Mouse (Mus musculus): ENCODE measurements around the gene Gpx8. TPM values are rescaled to one million over a fixed set of nuclear protein-coding genes. Genes with fewer than 3 reads are reported as not detected.

The Gpx8 gene
- polyA plus RNA-seq, 1 experiment = not detected

DNA sequence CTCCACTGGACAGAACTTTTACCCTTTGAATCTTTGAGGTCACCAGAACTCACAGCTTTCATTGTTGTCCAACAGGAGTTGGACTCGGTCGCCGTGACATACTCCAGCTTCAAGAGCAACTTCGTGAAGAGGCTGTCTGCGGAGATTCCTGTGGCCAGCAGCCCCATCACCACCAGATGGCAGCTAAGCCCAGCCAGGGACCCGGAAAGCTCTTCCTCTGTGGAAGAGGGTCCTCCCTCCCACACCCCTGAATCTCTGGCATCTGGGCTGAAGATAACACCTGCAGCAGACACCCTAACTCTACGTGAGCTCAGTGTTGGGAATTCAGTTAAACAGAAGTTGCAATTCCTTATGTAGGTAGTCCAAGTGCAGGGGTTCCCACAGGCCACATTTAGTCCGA, 9.6 kb upstream of the Gpx8 start:
- H3K4me3 ChIP-seq (ENCODE audit: insufficient read depth, low read depth, low read length) = no peak overlapping the region
- H3K27ac ChIP-seq (ENCODE audit: insufficient read depth, low read depth, low read length) = no peak overlapping the region
- no peaks in the 10 kb centered on the region for H3K4me1 ChIP-seq (ENCODE audit: control insufficient read depth, insufficient read depth, low read length)
- 47% methylated on average over 8 of the region's 8 CpGs for WGBS
- TF ChIP-seq POLR2A (IDR thresholded peaks at IDR 0.05; ENCODE audit: insufficient read depth, low read depth, low read length) = no peak
- peak; percentile 16; the same call in 1 of the 2 replicates for TF ChIP-seq CTCF (IDR thresholded peaks at IDR 0.05; ENCODE audit: insufficient read depth, low read depth, low read length)

DNA sequence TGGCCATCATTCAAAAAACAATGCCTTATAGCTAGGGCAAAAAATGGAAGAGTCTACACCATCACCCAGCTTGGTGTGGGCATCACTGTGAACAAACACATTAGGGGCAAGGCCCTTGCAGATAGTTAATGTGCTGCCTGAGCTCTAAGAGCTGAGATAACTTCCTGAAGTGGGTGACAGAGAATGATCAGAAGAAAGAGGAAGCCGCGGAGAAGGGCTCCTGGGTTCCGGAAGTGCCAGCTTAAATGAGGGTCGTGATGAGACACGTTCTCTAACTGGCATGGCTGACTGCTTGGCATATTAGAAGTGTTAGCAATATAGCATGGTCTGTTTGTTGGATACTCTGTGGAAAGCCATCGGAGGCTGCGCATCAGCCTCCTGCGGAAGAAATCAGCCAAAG, 8.0 kb upstream of the Gpx8 start:
- no peaks in the 10 kb centered on the region for H3K4me1 ChIP-seq (ENCODE audit: control insufficient read depth, insufficient read depth, low read length)
- no peak overlapping the region for H3K27ac ChIP-seq (ENCODE audit: insufficient read depth, low read depth, low read length)
- 95% methylated on average over 8 of the region's 8 CpGs for WGBS
- H3K4me3 ChIP-seq (ENCODE audit: insufficient read depth, low read depth, low read length) = no peak overlapping the region
- TF ChIP-seq POLR2A (IDR thresholded peaks at IDR 0.05; ENCODE audit: insufficient read depth, low read depth, low read length) (no peak), CTCF (IDR thresholded peaks at IDR 0.05; ENCODE audit: insufficient read depth, low read depth, low read length) (no peak)

DNA sequence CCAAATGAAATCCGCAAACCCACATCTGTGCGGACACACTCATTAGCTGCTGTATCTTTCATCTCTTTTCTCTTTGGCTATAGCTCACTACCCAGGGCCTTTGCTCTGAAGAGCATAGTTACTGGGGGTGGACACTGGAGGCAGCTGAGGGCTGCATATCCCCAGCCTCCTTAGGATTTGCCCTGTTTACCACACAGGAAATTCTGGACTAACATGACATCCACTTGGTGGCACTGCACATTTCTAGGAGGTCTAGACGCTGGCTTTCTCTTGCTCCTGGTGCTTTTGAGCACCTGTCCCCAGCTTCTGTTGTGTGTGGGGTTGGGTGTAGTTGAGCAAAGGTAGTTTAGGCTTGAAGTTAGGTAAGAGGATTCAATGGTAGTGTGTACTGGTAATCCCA, 1.4 kb upstream of the Gpx8 start:
- Histone ChIP-seq H3K27ac (ENCODE audit: insufficient read depth, low read depth, low read length) (no peak overlapping the region), H3K4me3 (ENCODE audit: insufficient read depth, low read depth, low read length) (no peak overlapping the region), H3K4me1 (ENCODE audit: control insufficient read depth, insufficient read depth, low read length) (0 out of 2 replicates have a peak, but pooled peaks cover 2% of the 10 kb centered on the region)
- WGBS = 76% methylated on average over 3 of the region's 3 CpGs
- TF ChIP-seq CTCF (IDR thresholded peaks at IDR 0.05; ENCODE audit: insufficient read depth, low read depth, low read length) (no peak), POLR2A (IDR thresholded peaks at IDR 0.05; ENCODE audit: insufficient read depth, low read depth, low read length) (no peak)

DNA sequence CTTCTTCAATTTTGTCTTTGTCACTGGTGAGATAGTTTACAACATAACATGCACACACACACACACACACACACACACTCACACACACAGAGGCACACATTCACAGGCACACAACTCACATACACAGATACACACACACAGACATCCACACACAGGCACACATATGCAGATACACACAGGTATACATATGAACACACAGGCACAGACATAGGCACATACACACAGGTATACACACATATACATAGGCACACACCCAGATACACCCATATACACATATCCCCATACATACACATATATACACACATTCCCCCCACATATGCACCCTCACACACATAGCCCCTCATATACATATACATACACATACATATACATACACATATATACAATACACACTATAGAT, 808 bp upstream of the Gpx8 start:
- TF ChIP-seq CTCF (IDR thresholded peaks at IDR 0.05; ENCODE audit: insufficient read depth, low read depth, low read length) (no peak), POLR2A (IDR thresholded peaks at IDR 0.05; ENCODE audit: insufficient read depth, low read depth, low read length) (no peak)
- no peak overlapping the region for H3K4me3 ChIP-seq (ENCODE audit: insufficient read depth, low read depth, low read length)
- 0 out of 2 replicates have a peak, but pooled peaks cover 2% of the 10 kb centered on the region for H3K4me1 ChIP-seq (ENCODE audit: control insufficient read depth, insufficient read depth, low read length)
- no peak overlapping the region for H3K27ac ChIP-seq (ENCODE audit: insufficient read depth, low read depth, low read length)

DNA sequence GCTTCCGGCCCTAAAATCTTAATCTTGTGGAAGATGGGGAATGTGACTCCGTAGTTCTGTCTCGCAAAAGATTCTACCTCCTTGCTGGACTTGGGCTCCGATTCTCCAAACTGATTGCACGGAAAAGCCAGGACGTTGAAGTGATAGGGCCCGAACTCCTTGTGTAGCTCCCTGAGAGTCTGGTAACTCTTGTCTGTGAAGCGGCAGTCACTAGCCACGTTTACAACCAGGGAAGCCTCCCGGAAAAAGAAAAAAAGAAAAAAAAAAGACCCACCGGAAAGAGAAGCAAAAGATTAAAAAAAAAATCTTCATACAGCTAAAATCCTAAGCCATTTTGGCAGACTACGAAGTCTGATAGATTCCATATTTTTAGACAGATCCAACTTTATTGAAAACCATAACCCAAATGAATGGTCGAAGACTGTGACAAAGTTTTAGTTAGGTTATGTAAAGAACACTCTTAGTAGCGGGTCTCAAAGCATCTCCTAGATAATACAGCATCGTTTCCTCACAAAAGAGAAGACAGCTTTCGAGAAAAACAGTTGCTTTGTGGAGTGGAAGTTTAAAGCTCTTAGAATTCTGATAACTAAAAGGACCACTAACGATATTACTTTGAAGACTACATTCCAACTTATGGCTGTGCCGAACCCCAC, 626 bp downstream of the Gpx8 start:
- Histone ChIP-seq H3K27ac (ENCODE audit: insufficient read depth, low read depth, low read length) (no peak overlapping the region), H3K4me1 (ENCODE audit: control insufficient read depth, insufficient read depth, low read length) (0 out of 2 replicates have a peak, but pooled peaks cover 2% of the 10 kb centered on the region), H3K4me3 (ENCODE audit: insufficient read depth, low read depth, low read length) (peak overlapping the region; percentile 24; the same call in 1 of the 2 replicates)
- WGBS = 42% methylated on average over 18 of the region's 18 CpGs
- no peak for TF ChIP-seq CTCF (IDR thresholded peaks at IDR 0.05; ENCODE audit: insufficient read depth, low read depth, low read length)

DNA sequence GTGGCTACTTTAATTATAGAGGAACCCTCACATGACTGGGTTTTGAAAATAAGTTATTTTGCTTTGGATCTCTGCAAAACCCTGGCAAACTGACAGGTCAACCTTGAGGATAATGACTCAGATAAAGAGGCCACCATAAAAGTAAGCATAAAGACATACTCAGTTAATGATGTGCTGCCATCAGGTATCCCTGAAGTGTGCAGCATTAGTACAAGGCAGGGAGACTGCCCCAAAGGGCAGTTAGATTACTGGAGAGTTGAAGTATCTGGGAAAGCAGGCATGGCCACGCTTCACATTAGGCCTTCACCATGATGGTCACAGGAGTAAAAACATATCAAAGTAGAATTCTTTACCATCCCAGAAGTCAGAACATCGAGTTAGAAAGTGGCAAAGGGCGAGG, 1.3 kb downstream of the Gpx8 start:
- no peak overlapping the region for H3K4me3 ChIP-seq (ENCODE audit: insufficient read depth, low read depth, low read length)
- H3K4me1 ChIP-seq (ENCODE audit: control insufficient read depth, insufficient read depth, low read length) = peaks cover 5% of the 10 kb centered on the region; the same call in 1 of the 2 replicates
- TF ChIP-seq CTCF (IDR thresholded peaks at IDR 0.05; ENCODE audit: insufficient read depth, low read depth, low read length) (no peak), POLR2A (IDR thresholded peaks at IDR 0.05; ENCODE audit: insufficient read depth, low read depth, low read length) (no peak)
- WGBS = 84% methylated on average over 3 of the region's 3 CpGs
- H3K27ac ChIP-seq (ENCODE audit: insufficient read depth, low read depth, low read length) = no peak overlapping the region

DNA sequence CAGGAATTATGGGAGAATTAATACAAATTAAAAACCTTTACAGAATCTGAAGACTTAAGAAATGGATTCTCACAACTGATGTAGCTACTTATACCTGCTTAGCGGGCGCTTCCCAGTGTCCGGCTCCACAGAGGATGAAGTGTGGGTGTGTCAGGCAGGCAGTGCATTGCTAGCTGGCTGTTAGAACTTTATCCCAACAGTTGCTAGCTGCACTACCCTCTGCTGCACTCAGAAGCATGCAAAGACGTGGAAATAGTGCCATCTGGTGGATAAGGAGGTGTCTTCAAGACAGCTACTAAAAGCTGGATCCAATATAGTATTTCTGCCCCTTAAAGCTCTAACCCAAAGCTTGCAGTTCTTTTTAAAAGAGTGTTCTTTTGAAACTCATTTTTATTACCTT, 10.4 kb downstream of the Gpx8 start:
- Histone ChIP-seq H3K4me1 (ENCODE audit: control insufficient read depth, insufficient read depth, low read length) (peaks cover 20% of the 10 kb centered on the region), H3K27ac (ENCODE audit: insufficient read depth, low read depth, low read length) (no peak overlapping the region), H3K4me3 (ENCODE audit: insufficient read depth, low read depth, low read length) (no peak overlapping the region)
- no peak for TF ChIP-seq CTCF (IDR thresholded peaks at IDR 0.05; ENCODE audit: insufficient read depth, low read depth, low read length)
- no peak for TF ChIP-seq POLR2A (IDR thresholded peaks at IDR 0.05; ENCODE audit: insufficient read depth, low read depth, low read length)
- WGBS = 1% methylated on average over 4 of the region's 4 CpGs

DNA sequence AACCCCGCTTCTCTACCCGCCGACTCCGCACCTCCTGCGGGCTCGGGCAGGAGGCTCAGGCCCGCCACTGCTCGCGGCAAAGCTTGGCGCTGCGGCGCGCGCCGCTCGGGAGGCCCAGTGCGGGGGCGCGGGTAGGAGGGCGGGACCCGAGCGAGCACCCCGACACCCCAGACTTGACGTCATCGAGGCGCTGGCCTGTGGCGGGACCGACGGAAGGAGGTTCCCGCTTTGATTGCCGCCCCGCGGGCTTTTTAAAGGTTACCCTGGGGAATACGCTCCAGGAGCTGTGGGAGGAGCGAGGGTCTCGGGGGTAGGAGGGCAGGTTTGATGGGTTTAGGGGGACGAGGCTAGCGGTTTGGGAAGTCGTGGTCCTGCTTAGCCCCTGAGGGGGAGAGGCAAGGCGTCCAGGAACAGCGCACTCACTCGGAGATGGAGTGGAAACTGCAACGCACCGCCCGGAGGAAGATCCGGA, 11.2 kb downstream of the Gpx8 start, which contains the start of gene Cdc20b:
TSS of gene Cdc20b (plus strand) at position 162 of the 472 bp plus-strand sequence.
- WGBS = under 1% methylated on average over 46 of the region's 46 CpGs
- H3K4me1 ChIP-seq (ENCODE audit: control insufficient read depth, insufficient read depth, low read length) = peaks cover 18% of the 10 kb centered on the region
- peak within 1 kb of the TSS; percentile 44 for H3K4me3 ChIP-seq (ENCODE audit: insufficient read depth, low read depth, low read length)
- no peak for TF ChIP-seq CTCF (IDR thresholded peaks at IDR 0.05; ENCODE audit: insufficient read depth, low read depth, low read length)
- no peak within 1 kb of the TSS for H3K27ac ChIP-seq (ENCODE audit: insufficient read depth, low read depth, low read length)

DNA sequence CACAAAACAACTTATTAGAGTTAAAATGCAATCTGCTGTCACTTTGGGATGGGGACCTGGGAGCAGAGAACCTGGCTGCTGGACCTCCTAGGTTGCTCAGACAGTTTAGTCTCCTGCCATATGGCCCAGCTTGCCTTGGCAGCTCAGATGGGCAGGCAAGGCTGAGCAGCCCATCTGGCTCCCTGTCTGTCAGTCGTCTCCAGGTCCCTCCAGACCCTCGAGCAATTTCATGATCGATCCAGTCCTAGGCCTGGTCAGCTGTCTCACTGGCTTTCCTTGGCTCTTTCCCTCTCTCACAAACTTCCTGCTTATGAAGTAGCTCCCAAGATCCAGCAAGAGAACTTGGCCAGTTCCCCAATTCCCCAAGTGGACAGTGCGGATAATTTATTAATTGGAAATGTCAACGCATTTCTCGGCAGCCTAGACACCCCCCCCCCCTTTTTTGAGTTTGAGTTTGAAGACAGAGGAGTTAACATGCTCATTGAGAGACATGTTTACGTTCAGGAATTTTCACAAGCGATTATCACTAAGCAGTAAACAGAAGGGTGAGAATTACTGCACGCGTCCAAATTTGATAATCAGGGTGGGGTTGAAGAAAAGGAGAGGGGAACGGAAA, 11.8 kb downstream of the Gpx8 start:
- H3K4me3 ChIP-seq (ENCODE audit: insufficient read depth, low read depth, low read length) = peak overlapping the region; percentile 44
- H3K4me1 ChIP-seq (ENCODE audit: control insufficient read depth, insufficient read depth, low read length) = peaks cover 14% of the 10 kb centered on the region
- WGBS = 11% methylated on average over 11 of the region's 11 CpGs
- no peak for TF ChIP-seq POLR2A (IDR thresholded peaks at IDR 0.05; ENCODE audit: insufficient read depth, low read depth, low read length)
- no peak for TF ChIP-seq CTCF (IDR thresholded peaks at IDR 0.05; ENCODE audit: insufficient read depth, low read depth, low read length)
- no peak overlapping the region for H3K27ac ChIP-seq (ENCODE audit: insufficient read depth, low read depth, low read length)

Data from olfactory bulb, adult 2 months (tissue).